Mouse (Mus musculus) hindbrain, embryonic 11.5 days (tissue): ENCODE measurements around the gene Cadm2. TPM values are rescaled to one million over a fixed set of nuclear protein-coding genes. Genes with fewer than 3 reads are reported as not detected.

Experiments
- ATAC-seq: fragments of 200-750 bp; cut with Nextera tagmentation; 2 replicates; pipeline ENCODE4 v1.8.0; 2017; ENCODE audit warnings: mild to moderate bottlenecking, moderate TSS enrichment, moderate library complexity; ENCODE audit not compliant: low FRiP score
- DNase-seq: peaks from one replicate; pipeline ENCODE4 v3.0.0-alpha.2; 2015; ENCODE audit warnings: low spot score
- H3K27ac ChIP-seq: fragments of 300-500 bp; sonication (generic); 2 replicates; pipeline ENCODE4 v1.5.1; 2014; ENCODE audit warnings: mild to moderate bottlenecking, low read depth, low read length
- H3K27me3 ChIP-seq: fragments of 300-500 bp; sonication (generic); 2 replicates; pipeline ENCODE4 v1.6.1; 2014; ENCODE audit warnings: mild to moderate bottlenecking, low read length, moderate library complexity, mixed read lengths; ENCODE audit not compliant: control insufficient read depth, insufficient read depth
- H3K36me3 ChIP-seq: fragments of 300-500 bp; sonication (generic); 2 replicates; pipeline ENCODE4 v1.6.1; 2014; ENCODE audit warnings: mild to moderate bottlenecking, low read length, moderate library complexity, mixed read lengths; ENCODE audit not compliant: control insufficient read depth, insufficient read depth
- H3K4me1 ChIP-seq: fragments of 300-500 bp; sonication (generic); replicated peaks from 2 replicates; pipeline ENCODE4 v1.6.1; 2014; ENCODE audit warnings: low read length, mixed read lengths; ENCODE audit not compliant: control insufficient read depth, insufficient read depth
- H3K4me2 ChIP-seq: fragments of 300-500 bp; sonication (generic); replicated peaks from 2 replicates; pipeline ENCODE4 v1.6.1; 2014; ENCODE audit warnings: mild to moderate bottlenecking, low read depth, low read length
- H3K4me3 ChIP-seq: fragments of 300-500 bp; sonication (generic); 2 replicates; pipeline ENCODE4 v1.5.1; 2014; ENCODE audit warnings: low read depth, low read length
- H3K9ac ChIP-seq: fragments of 300-500 bp; sonication (generic); 2 replicates; pipeline ENCODE4 v1.6.1; 2014; ENCODE audit warnings: low read depth, low read length
- H3K9me3 ChIP-seq: fragments of 300-500 bp; sonication (generic); 2 replicates; pipeline ENCODE4 v1.6.1; 2016; ENCODE audit warnings: low read length; ENCODE audit not compliant: control insufficient read depth
- WGBS: fragments of 180-500 bp; shearing (Covaris S2); extraction: QIAGEN DNeasy Blood & Tissue Kit; methylation state at CpG from one replicate; pipeline ENCODE4 v1.1.7; 2014; 5-methylcytosine and 5-hydroxymethylcytosine counted together
- polyA plus RNA-seq: library from polyadenylated mRNA; unstranded; fragments of >200 nt; fragmentation: Nextera tagmentation; extraction: Ambion mirVana; gene quantifications from 2 replicates; pipeline ENCODE4 v1.2.1, GENCODE M21; 2014

Gene Cadm2
- polyA plus RNA-seq, 1 experiment from 2014 or later: 4.2 TPM

DNA sequence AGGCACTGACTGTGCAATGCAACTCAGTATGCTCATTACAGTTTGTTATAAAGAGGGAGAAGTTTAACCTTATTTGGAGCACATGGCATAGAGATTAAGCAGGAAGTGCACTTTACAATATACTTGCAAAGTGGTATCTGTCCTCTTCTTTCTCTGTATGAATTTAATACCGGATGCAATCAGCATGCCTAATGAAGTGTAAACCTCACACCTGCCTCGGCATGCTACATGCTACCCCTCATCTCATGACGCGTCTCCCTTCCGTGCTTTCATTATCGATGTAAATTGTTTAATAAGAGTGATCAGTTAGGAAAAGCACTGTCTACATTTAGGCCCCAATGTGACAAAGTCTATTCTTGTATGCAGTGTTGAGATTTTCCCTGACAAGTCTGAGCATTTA is 633.0 kb downstream of the Cadm2 start:
- H3K27me3 ChIP-seq: no peaks in the 10 kb centered on the region
- ATAC-seq (0 out of 2 replicates have a peak, but pooled peaks have one; percentile 47), DNase-seq (no peak)
- H3K9me3 ChIP-seq: no peaks in the 10 kb centered on the region
- WGBS: 84% methylated on average over 6 of the region's 6 CpGs
- H3K4me1 ChIP-seq: no peaks in the 10 kb centered on the region
- H3K27ac ChIP-seq: no peak overlapping the region
- H3K4me2 ChIP-seq: no peak overlapping the region
- no peak overlapping the region for H3K9ac ChIP-seq
- H3K4me3 ChIP-seq: no peak overlapping the region
- no peaks in the 10 kb centered on the region for H3K36me3 ChIP-seq

DNA sequence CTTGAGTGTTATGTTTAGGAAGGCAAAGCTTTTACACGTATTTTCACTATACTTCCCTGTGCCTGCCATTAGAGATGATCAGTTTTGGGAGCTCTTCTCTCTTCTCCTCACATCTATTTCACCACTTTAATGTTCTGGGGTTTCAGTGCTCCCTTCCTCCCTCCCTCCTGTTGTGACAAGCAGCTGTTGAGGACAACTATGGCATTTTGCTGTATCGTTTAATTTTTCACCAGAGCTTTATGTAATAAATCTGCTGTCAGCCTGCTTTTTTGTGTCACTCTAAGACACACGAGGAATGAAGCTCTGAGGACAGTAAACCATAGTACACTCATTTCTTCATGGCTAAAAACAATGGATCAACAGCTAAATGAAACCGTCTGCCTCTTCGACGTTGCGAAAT is 633.8 kb downstream of the Cadm2 start:
- no peak overlapping the region for H3K4me2 ChIP-seq
- WGBS: 82% methylated on average over 7 of the region's 7 CpGs
- no peak for DNase-seq

GRCm38 (mm10) chr16:66970912-66971311 is 649.8 kb downstream of the Cadm2 start:
- no peaks in the 10 kb centered on the region for H3K9me3 ChIP-seq
- no peaks in the 10 kb centered on the region for H3K4me1 ChIP-seq
- ATAC-seq (no peak), DNase-seq (no peak)
- no peaks in the 10 kb centered on the region for H3K36me3 ChIP-seq
- no peak overlapping the region for H3K4me2 ChIP-seq
- no peak overlapping the region for H3K27ac ChIP-seq
- no peak overlapping the region for H3K4me3 ChIP-seq
- 67% methylated on average over 3 of the region's 3 CpGs for WGBS
- no peaks in the 10 kb centered on the region for H3K27me3 ChIP-seq
- no peak overlapping the region for H3K9ac ChIP-seq

More for the DNA sequence above, 633.8 kb downstream of the Cadm2 start:
- no peaks in the 10 kb centered on the region for H3K36me3 ChIP-seq
- no peak for ATAC-seq
- no peak overlapping the region for H3K9ac ChIP-seq
- H3K9me3 ChIP-seq: no peaks in the 10 kb centered on the region
- H3K4me3 ChIP-seq: no peak overlapping the region
- H3K27me3 ChIP-seq: no peaks in the 10 kb centered on the region
- H3K4me1 ChIP-seq: no peaks in the 10 kb centered on the region
- no peak overlapping the region for H3K27ac ChIP-seq

DNA sequence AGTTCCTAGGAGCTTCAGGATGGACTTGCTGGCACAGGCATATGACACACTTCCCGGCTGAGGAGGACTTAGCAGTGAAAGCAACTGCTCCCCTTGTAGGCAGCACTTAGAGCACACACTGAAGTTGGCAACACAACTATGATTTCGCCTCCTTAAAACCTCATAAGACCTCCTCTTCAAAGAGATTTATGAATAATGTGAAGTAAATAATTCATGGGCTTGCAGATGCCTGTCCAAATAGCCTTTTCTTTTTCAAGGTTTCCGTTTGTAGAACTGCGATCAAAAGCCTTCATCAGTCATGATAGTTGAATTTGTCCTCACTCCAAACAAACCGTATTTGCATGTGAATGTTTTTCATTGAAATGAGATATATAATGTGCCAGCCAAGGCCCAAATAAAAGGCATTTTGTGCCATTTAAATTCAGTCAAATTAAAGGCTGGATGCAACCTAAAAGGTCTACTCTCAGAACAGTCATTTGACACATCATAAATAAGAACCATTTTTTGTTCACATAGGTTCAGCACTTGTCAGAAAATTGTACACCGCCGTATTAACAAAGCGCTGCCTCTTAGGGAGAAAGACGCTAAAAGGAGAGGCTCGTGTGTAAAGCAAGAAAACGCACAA is 651.1 kb downstream of the Cadm2 start:
- H3K9ac ChIP-seq: no peak overlapping the region
- no peaks in the 10 kb centered on the region for H3K27me3 ChIP-seq
- WGBS: 62% methylated on average over 11 of the region's 11 CpGs
- DNase-seq: no peak
- no peak overlapping the region for H3K4me2 ChIP-seq
- H3K9me3 ChIP-seq: no peaks in the 10 kb centered on the region
- no peak overlapping the region for H3K4me3 ChIP-seq
- peak; percentile 66 for ATAC-seq
- no peak overlapping the region for H3K27ac ChIP-seq
- H3K36me3 ChIP-seq: no peaks in the 10 kb centered on the region
- H3K4me1 ChIP-seq: no peaks in the 10 kb centered on the region

- Histone ChIP-seq H3K27me3 (no peaks in the 10 kb centered on the region), H3K4me3 (no peak overlapping the region), H3K36me3 (no peaks in the 10 kb centered on the region), H3K27ac (no peak overlapping the region), H3K4me2 (no peak overlapping the region), H3K9ac (no peak overlapping the region), H3K4me1 (no peaks in the 10 kb centered on the region), H3K9me3 (no peaks in the 10 kb centered on the region)
- DNase-seq (no peak), ATAC-seq (peak; percentile 70)
- WGBS: 62% methylated on average over 5 of the region's 5 CpGs
Observed at GRCm38 (mm10) chr16:66968336-66968735, 652.4 kb downstream of the Cadm2 start.

DNA sequence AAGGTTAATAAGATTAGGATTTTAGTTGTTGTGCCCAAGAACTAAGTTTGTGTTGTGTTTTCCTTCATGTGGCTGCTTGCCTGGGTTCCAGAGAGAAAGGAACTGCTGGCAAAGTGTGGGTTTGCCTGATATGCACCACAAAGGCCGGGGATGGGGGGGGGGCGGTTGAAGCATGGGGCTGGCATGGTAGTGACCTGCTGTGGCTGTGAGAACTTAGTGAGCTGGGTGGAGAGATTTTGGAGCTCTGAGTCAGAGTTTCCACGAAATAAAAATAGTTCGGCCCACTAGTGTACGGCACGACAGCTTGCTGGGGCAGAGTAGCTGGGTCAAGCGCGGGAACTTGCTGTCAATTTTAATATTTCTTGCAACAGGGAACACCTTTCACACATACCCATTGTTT is 653.0 kb downstream of the Cadm2 start:
- ATAC-seq: no peak
- H3K4me2 ChIP-seq: no peak overlapping the region

GRCm38 (mm10) chr16:66959146-66959545 is 661.6 kb downstream of the Cadm2 start:
- ATAC-seq (no peak), DNase-seq (no peak)
- no peak overlapping the region for H3K4me2 ChIP-seq
- H3K9me3 ChIP-seq: no peaks in the 10 kb centered on the region
- no peak overlapping the region for H3K9ac ChIP-seq
- no peak overlapping the region for H3K4me3 ChIP-seq
- no peak overlapping the region for H3K27ac ChIP-seq
- no peaks in the 10 kb centered on the region for H3K4me1 ChIP-seq
- no peaks in the 10 kb centered on the region for H3K27me3 ChIP-seq
- WGBS: 90% methylated on average over 3 of the region's 3 CpGs
- H3K36me3 ChIP-seq: no peaks in the 10 kb centered on the region

More for the DNA sequence above, 653.0 kb downstream of the Cadm2 start:
- no peak overlapping the region for H3K9ac ChIP-seq
- no peaks in the 10 kb centered on the region for H3K4me1 ChIP-seq
- H3K36me3 ChIP-seq: no peaks in the 10 kb centered on the region
- no peaks in the 10 kb centered on the region for H3K9me3 ChIP-seq
- 74% methylated on average over 8 of the region's 8 CpGs for WGBS
- H3K4me3 ChIP-seq: no peak overlapping the region
- H3K27me3 ChIP-seq: no peaks in the 10 kb centered on the region
- H3K27ac ChIP-seq: no peak overlapping the region
- no peak for DNase-seq

DNA sequence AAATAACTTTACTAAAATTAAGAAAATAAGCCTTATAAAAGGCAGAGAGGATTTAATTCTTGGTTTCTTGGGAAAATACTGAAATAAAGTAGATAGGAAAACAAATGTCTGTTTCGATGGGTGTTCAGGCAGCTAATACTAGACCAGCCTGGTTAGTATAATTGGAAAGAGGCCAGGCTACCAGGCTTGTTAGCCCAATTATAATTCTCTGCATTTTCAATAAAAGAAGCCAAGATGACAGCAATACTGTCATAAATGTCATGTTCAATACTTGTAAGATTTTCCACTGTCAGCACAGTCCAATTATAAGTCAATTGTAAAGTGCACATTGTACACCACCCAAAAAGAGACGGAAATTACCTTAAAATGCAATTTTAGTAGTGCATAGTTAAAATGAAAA is 664.8 kb downstream of the Cadm2 start:
- H3K4me3 ChIP-seq: no peak overlapping the region
- no peaks in the 10 kb centered on the region for H3K27me3 ChIP-seq
- H3K4me1 ChIP-seq: no peaks in the 10 kb centered on the region
- ATAC-seq (no peak), DNase-seq (no peak)
- H3K9ac ChIP-seq: no peak overlapping the region
- H3K4me2 ChIP-seq: no peak overlapping the region
- H3K27ac ChIP-seq: no peak overlapping the region
- WGBS: 92% methylated on average over 2 of the region's 2 CpGs
- H3K36me3 ChIP-seq: no peaks in the 10 kb centered on the region
- H3K9me3 ChIP-seq: no peaks in the 10 kb centered on the region

- no peaks in the 10 kb centered on the region for H3K27me3 ChIP-seq
- H3K36me3 ChIP-seq: no peaks in the 10 kb centered on the region
- no peak overlapping the region for H3K4me3 ChIP-seq
- ATAC-seq (no peak), DNase-seq (no peak)
- no peaks in the 10 kb centered on the region for H3K9me3 ChIP-seq
- no peak overlapping the region for H3K4me2 ChIP-seq
- 74% methylated on average over 6 of the region's 6 CpGs for WGBS
- H3K4me1 ChIP-seq: no peaks in the 10 kb centered on the region
- no peak overlapping the region for H3K9ac ChIP-seq
- 0 out of 2 replicates have a peak overlapping the region, but pooled peaks have one; percentile 17 for H3K27ac ChIP-seq
Observed at GRCm38 (mm10) chr16:66936332-66936731, 684.4 kb downstream of the Cadm2 start.
